Mouse (Mus musculus): ENCODE measurements at regions not wholly inside any gene's neighbourhood (a gene's known extent, or its start where the extent isn't known, plus 50 kb on each side); places are given as distances from the start of the nearest gene placed in this dataset.
"Not testable (repeated sequence)": the region's sequence is repeated elsewhere in the genome, so short reads cannot be mapped to it uniquely, and the experiment has no call there.

- no peak for DNase-seq
- intact Hi-C loops (cut with DNase I), result no loop called here
Observed at GRCm38 (mm10) chr17:4024384-4024783, 328.3 kb upstream of the Nox3 start.

- no peak for DNase-seq
- intact Hi-C loops (cut with DNase I), result no loop called here
Observed at GRCm38 (mm10) chr17:4029202-4029601, 333.1 kb upstream of the Nox3 start.

DNA sequence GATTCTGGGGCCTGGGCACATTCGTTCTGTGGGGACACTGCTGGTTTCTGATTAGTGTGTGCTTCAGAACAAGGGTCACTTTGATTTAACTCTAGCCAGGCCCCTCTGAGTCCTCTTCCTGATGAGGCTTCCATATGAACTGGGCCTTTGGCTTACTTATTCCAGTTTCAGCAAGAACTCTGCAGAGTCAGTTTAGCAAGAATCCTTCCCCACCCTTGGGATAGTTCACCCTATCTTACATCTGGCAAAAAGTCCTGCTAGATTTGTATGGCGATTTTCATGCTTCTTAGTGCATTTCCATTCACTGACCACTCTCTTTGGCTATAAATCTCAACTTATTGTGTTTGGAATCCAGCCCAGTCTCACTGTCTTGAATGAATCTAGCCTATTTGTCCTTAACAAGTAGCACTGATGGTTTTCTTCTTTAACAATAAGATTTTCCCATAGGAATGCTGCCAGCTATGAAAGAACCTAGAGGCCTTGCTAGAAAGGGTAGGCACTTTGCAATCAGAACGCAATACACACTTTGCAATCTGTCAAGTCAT, 338.8 kb upstream of the Nox3 start:
- intact Hi-C loops (cut with DNase I), result no loop called here
- DNase-seq, result no peak

DNA sequence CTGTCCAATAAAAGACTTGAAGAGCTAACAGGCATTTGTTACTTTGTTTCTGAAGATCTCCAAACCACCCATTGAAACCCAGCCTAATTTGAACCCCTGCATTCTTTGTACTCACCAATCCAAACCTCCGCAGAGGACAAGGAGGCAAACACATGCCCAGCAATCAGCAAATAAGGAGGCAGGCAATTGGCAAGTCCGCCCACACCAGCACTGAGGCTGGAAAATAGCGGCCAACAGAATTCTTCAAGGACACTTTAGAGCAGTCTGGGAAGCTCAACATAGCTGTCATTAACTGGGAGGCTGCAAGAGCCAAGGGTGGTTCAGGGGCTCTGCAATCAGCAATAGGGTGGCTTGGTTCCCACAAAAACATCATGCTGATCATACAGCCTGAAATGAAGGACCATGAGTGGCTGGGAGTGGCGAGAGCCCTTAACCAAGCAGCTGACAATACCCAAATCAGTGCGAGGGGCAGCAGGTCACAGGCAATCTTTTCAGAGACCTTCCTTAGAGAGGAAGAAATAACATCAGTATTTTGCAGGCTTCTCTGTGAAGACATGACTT, 344.1 kb upstream of the Nox3 start:
- intact Hi-C loops (cut with DNase I), result no loop called here
- DNase-seq, result peak; percentile 10 to 32

GRCm38 (mm10) chr17:4060186-4060585, 364.1 kb upstream of the Nox3 start:
- intact Hi-C loops (cut with DNase I); DNase-seq: not testable (repeated sequence)

DNA sequence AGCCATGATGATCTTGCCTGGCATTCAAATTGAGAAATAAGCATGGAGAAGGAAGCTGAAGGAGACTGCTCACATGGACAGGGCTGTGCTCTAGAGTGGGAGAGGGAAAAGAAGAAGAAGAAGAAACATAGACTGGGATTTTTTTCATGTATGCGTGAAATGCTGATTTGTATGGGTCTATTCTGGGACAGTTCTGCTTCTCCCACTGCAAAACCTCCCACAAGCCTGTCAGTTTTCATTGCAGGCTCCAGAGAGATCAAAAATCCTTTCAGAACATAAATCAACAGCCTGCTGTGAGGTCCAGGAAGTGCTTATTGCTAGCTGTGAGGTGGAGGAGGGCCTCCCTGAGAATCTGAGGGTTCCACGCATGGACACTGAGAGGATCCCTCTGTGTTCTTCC, 377.3 kb upstream of the Nox3 start:
- DNase-seq, result no peak
- intact Hi-C loops (cut with DNase I), result no loop called here

DNA sequence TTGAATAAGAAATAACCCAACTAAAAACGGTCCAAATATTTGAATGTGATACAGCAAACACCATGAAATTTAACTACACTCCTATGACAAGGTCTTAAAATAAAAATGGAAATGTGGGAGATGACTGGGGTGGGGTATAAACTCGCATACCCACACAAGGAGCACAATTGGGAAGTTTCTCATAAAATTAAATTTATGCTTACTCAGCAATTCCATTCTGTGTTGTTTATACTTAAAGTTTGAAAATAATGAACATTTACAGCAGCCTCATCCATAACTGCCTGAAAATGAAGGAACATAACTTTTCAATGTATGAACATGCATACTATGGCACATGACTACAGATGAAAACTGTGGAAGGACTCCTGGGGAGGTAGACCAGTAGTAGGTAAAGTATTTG, 384.5 kb upstream of the Nox3 start:
- DNase-seq, result no peak
- intact Hi-C loops (cut with DNase I), result no loop called here

- intact Hi-C loops (cut with DNase I), result no loop called here
- DNase-seq, result no peak
Observed at GRCm38 (mm10) chr17:4094621-4095020, 398.6 kb upstream of the Nox3 start.

DNA sequence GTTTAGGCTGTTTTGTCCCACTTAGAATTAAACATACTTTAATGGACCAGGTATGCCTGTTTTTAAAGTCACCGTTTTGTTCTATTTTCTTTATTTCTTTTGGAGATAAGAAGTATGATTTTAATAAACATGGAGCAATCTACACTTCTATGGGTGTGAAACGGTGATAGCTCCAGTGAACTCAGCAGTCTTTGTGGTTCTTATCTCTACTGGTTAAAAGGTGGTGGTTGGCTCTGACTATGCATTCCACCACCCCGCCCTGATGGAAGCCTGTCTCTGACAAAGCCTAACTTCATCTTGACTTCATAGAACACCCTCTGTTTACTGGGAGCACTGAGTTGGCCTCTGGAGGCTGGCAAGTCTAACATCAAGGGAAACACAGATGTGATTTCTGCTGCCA, 407.3 kb upstream of the Nox3 start:
- intact Hi-C loops (cut with DNase I), result no loop called here
- no peak for DNase-seq

GRCm38 (mm10) chr17:4109263-4109662, 413.2 kb upstream of the Nox3 start:
- peak in 1 of 2 experiments; percentile 9 for DNase-seq
- intact Hi-C loops (cut with DNase I), result no loop called here

GRCm38 (mm10) chr17:4113021-4113420, 417.0 kb upstream of the Nox3 start:
- intact Hi-C loops (cut with DNase I), result no loop called here
- DNase-seq, result no peak

DNA sequence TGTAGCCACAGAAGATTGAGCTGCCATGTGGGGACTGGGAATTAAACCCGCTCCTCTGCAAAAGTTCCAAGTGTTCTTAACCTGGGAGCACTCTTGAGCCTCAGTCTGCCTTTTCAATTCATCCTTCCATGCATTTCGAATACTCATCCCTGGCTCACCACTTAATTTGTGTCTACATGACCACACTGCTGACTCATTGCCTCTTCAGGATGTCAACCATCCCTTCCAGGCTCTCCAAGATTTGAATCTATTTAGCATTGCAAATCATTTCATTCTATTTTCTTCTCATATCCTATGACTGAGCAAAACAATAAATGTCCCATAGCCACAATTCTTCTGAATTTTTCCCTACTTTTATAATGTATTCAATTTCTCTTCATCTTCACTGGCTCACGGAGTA, 420.4 kb upstream of the Nox3 start:
- no peak for DNase-seq
- intact Hi-C loops (cut with DNase I), result no loop called here

DNA sequence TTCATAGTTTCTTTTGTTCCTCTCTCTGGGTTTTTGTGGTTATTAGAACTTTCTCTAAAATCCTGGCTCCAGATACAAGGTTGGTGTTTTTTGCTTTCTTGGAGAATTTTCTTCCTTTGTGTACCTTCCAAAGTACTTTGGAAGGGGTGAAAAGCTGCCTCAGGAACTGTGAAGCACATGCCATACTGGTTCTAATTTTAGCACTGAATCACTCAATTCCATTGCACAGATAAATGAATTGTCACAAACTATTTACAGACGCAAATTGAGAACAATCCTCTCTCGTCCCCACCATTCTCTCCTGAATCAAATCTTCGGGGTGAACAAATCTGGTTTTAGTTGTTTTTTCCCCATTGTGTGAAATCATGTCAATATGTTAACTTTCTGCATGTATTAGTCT, 437.6 kb upstream of the Nox3 start:
- intact Hi-C loops (cut with DNase I), result loop anchor here (5.0 kb wide), 1 partner anchor 39 kb away; no protein-coding TSS in a partner anchor
- DNase-seq, result no peak

DNA sequence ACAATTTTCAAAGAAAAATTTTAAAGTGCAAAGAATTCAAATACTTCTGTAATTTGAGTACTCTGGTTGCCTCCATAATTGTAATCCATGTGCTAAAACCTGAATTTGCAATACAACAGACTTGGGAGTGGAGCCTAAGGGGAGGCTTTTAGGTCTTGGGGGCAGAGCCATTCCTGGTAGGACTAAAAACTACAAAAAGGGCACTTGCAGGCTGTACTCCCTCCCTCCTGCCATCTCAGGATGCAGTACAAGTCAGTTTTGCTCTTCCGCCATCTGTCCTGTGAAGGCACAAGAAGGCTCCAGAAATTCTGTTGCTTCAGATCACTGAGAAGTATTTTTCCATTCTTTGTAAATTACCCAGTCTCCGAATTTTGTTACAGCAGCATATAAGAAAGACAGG, 467.4 kb upstream of the Nox3 start:
- no peak for DNase-seq
- intact Hi-C loops (cut with DNase I), result no loop called here

- peak; percentile 13 to 44 for DNase-seq
- intact Hi-C loops (cut with DNase I), result loop anchor here (2.0 to 5.0 kb wide), 2 partner anchors 42 to 45 kb away; no protein-coding TSS in a partner anchor
Observed at GRCm38 (mm10) chr17:4173951-4174361, 477.9 kb upstream of the Nox3 start.

- intact Hi-C loops (cut with DNase I), result loop anchor here (2.0 kb wide), 1 partner anchor 44 kb away; no protein-coding TSS in a partner anchor
- no peak for DNase-seq
Observed at GRCm38 (mm10) chr17:4175006-4175405, 478.9 kb upstream of the Nox3 start.

- intact Hi-C loops (cut with DNase I), result no loop called here
- no peak for DNase-seq
Observed at GRCm38 (mm10) chr17:4176524-4176923, 480.5 kb upstream of the Nox3 start.

DNA sequence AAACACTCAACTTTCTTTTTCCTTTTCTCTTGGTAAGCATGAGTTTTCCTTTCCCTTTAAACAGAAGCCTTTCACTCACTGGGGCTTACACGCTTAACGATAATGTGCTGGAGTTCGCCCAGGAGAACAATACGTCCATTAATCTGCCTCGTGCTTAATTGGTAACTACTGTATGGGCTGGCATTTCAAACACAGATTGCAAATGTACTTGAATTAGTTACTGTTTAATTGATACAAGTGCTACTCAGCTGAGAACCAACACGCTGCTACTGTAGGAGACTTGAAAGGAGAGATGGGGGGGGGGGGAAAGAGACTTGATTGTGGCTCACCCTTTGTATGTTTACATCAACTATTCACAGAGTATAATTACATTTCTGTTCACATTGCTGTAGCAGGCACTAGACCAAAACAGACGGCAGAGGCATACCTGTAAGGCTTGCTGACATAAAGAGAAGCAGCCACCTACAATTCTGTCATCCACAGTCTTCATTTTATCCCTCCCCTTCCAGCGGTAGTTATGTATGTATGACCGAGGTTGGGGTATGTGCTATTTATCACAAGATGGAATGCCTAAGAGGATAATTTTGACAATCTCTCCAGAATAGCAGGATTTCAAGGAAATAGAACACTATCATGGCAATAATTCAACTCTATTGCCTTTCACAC, 481.6 kb upstream of the Nox3 start:
- intact Hi-C loops (cut with DNase I), result no loop called here
- no peak for DNase-seq

DNA sequence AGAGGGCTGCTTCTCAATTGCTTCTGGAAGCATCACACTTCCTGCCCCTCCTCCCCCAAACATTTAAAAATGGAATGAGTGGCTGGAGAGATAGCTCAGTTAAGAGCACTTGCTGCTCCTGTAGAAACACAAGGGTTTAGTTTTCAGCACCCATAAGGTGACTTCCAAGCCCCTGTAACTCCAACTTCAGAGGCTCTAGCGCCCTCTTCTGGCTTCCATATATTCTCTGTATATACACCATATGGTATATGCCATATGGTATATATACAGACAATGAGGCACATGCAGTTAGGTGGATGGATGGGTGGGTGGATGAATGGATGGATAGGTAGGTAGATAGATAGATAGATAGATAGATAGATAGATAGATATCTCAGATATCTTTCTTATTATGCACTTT, 483.2 kb upstream of the Nox3 start:
- intact Hi-C loops (cut with DNase I), result no loop called here
- DNase-seq, result no peak

DNA sequence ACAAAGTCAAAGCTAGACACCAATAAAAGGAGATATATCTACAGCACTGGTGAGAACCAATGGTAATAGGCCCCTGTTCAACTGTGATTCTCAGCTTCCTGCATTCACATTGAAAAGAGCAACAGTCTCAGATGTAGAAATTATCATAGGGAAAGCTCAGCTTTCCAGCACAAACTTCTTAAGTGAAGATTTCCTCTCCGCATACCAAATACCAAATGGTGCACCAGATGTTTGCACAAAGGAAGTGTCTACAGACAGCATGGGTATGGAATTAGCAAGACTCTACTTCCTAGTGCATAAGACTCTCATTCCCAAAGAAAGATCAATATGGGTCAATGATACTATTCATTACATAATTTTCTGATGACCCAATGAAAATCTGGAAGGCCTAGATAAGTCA, 486.0 kb upstream of the Nox3 start:
- DNase-seq, result no peak
- intact Hi-C loops (cut with DNase I), result no loop called here

GRCm38 (mm10) chr17:4186802-4187201, 490.7 kb upstream of the Nox3 start:
- no peak for DNase-seq
- intact Hi-C loops (cut with DNase I), result no loop called here

DNA sequence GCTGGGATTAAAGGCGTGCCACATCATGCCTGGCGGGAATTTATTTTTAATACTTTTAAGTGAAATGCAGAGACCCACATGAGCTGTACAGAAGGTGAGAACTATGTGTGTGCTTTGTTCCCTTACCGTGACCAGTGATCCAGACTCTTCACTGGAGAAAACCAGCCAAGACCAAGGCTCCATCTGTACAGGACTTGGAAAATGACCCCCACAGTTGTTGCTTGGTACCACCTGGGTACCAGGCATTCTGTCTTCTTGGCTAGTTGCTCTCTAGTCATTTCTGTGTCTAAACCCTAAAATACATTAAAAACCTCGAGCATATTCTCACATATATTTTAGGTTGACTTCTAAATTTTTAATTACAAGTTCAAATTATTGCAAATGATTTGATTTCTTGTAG, 491.5 kb upstream of the Nox3 start:
- intact Hi-C loops (cut with DNase I), result no loop called here
- no peak for DNase-seq
